Mouse (Mus musculus) ES-CJ7 (cell line): Measurements from ENCODE around the gene Vmn1r115.
"Not testable (repeated sequence)": the region's sequence is repeated elsewhere in the genome, so short reads cannot be mapped to it uniquely, and the experiment has no call there.

Experiments
- DNase-seq: peaks from one replicate; pipeline ENCODE4 v3.0.0; 2011; ENCODE audit warnings: low read depth, low spot score

Gene Vmn1r115

GRCm38 (mm10) chr7:20844885-20845284 lies at the start of gene Vmn1r115:
Gene Vmn1r115 (minus strand): TSS chr7:20844985.
- DNase-seq: not testable (repeated sequence)

DNA sequence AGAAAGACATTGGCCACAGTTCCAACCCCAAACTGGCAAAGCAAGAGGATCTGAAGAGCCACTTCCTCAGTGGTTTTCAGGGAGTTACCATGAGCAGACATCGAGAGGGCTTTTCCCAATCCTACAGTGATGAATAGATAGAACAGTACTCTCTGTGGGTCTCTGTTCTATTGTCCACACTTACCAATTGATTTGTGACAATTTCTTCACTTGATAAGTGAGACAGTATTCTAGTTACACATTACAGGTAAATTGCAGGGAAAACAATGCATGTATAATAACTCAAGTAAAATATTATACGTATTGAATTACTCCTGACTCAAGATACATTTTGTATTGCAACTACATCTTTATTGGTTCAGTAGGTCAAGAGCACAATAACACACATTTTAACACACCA lies 39.2 kb upstream of the Vmn1r115 start, which contains the start of gene Vmn1r117:
Vmn1r117 (minus strand) TSS at position 101 of the 400 bp plus-strand sequence.
- not testable (repeated sequence) for DNase-seq

DNA sequence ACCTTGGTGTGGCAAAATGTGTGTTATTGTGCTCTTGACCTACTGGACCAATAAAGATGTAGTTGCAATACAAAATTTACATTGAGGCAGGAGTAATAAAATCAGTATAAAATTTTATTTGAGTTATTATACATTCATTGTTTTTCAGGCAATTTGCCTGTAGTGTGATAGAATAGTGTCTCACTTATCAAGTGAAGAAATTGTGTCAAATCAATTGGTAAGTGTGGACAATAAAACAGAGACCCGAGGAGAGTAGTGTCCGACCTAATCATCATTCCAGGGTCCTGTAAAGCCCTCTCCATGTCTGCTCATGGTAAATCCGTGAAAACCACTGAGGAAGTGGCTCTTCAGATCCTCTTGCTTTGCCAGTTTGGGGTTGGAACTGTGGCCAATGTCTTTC lies 27.2 kb upstream of the Vmn1r115 start, which contains the start of gene Vmn1r116:
Vmn1r116 (plus strand) TSS at position 301 of the 400 bp plus-strand sequence.
- not testable (repeated sequence) for DNase-seq

GRCm38 (mm10) chr7:20812086-20812485 lies 32.7 kb downstream of the Vmn1r115 start, which contains the start of gene Vmn1r114:
Gene Vmn1r114 (minus strand): TSS chr7:20812186.
- DNase-seq: not testable (repeated sequence)
